Mouse (Mus musculus): ENCODE results near the gene Rnf26.
A peak's percentile ranks its signal among the peaks of the same experiment; 100 is the strongest.

The Rnf26 gene

GRCm38 (mm10) chr9:44073115-44073514, 40.2 kb downstream of the Rnf26 start:
- DNase-seq, result no peak

DNA sequence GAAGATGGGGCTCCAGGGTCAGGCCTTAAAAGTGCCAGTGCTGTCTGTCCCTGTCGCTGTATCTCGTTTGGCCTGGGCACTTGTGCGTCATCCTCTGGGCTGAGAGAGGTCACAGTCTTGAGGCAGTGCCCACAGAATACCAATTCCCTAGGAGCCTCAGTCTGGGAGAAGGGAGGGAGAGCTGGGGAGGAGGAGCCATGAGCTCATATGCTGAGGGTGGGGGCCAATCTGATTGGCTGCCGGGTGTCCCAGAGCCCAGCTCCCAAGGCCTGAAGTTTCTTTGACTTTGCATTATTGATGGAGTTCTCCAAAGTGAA, 40.8 kb downstream of the Rnf26 start:
- DNase-seq, result no peak

- DNase-seq, result no peak
These were observed 41.3 kb downstream of the Rnf26 start for GRCm38 (mm10) chr9:44071914-44072598.

DNA sequence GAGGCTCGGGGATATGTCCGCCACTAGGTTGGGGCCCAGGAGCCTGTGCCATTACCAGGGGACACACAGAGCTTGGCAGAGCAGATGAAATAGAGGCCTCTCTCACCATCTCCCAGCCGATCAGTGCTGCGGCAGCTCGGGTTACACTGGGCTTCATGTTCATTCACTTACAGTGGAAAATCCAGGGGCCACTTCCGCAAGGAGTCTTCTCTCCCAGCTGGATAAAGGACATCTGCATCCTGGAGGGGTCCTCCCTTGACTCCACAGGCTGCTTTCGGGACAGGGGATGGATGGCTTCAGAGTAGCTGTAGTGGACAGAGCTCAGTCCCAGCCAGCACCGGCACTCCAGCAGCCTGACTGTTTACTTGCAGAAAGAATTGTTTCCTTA, 42.5 kb downstream of the Rnf26 start:
- DNase-seq, result no peak

DNA sequence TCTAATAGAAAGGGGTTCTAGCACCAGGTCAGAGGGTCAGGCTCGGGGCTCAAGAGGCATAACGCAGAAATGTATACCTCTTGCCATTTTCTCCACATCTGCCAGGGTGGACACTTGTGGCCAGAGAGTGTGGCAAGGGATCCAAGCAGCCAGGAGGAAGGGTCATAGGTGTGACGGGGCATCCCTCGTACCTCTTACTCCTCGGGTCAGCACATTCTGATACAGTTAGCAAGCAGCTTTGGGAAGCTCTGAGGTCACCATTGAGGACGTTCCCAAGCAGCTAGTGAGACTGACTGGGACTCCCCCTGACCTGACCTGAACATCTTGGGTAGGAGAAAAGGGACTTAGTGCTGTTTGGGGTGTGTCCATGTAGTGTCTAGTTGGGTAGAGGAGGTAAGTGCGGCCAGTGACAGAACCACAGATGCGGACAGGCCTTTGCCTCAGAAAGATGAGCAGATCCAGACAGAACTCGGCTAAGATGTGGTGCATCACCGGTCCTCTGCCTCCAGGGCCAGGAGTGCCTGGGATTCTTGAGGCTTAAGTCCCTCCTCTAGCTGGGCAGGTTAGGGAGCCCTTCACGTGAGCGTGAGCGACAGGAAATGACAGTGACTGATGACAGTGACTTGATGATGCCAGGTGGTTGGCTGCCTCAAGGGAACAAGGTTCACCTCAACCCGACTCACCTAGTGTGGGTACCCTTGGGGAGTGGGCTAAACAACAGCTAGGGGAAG, 43.0 kb downstream of the Rnf26 start:
- DNase-seq, result no peak

DNA sequence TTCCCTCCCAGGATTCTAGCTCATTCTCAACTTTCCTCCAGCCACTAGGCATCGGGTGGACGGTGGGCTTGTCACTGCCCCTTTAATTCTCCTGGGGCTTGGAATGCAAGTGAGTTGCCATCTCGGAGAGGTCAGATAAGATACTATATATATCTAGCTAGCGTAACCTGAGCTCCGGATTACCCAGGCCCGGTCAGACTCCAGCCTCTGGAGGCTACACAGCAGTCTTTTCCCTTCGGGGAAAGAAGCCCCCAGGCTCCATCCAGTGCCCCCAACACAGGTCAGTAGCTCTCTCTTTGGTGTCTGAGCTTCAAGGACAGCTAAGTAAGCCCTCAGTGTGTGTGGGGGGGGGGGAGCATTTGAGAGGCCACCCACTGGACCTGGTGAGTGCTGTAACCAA, 44.1 kb downstream of the Rnf26 start:
- no peak for DNase-seq

- no peak for DNase-seq
These were observed 45.4 kb downstream of the Rnf26 start for GRCm38 (mm10) chr9:44067960-44068330.

DNA sequence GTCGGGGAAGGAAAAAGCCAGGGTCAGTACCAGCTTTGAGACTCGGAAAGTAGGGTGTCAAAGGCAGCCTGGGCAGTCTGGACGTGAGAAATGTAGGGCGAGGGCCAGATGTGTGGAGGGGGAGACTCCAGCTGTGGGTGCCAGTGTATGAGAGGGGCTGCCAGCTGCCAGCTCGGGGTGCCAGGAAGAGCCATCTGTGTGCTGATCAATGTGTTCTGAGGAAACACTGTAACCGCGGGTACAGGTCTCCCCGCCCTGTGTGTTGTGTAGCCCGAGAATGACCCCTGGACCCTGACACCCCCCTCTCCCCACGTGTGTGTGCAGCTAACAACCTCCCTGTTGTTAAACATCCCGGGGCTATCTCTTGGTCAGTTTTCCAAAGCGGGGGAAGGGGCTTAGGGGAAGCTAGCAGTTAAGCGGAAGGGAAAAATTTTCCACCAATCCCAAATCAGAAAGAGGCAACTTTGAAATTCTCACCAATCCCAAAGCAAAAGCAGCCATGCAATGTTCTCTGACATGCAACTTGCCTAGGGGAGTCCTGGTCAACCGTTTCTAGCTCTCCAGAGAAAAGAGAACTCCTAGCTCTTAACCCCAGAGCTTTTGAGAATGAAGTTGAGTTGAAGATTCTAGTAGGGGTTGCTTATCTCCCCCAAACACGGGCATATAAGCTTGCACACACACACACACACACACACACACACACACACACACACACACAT, 45.9 kb downstream of the Rnf26 start:
- DNase-seq, result no peak

DNA sequence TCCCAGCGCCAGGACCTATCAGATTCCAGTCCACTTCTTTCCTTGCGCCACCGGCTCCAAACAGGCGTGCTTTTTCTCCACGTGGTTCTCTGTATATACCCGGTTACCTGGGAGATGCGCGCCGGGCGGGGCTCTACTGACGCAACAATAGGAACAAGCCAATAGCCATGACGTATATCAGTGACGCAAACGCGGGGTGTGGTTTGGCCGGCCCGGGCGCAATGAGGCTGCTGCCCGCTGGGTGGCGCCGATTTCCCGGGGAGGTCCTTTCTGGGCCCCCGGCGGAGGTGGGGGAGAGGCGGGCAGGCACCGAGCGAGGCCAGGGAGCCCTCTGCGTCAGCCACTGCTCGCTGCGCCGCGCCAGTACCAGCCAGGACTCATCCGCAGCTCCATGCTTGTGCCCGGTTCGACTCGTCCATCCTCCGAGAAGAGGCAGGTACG, 46.5 kb downstream of the Rnf26 start, which contains the start of gene Usp2:
Gene Usp2 (plus strand): TSS at position 237 of the 441 bp plus-strand sequence.
- peak; percentile 99 for DNase-seq

- no peak for DNase-seq
These were observed 48.1 kb downstream of the Rnf26 start for GRCm38 (mm10) chr9:44065177-44065576.

GRCm38 (mm10) chr9:44058606-44059005, 54.7 kb downstream of the Rnf26 start:
- DNase-seq, result no peak

DNA sequence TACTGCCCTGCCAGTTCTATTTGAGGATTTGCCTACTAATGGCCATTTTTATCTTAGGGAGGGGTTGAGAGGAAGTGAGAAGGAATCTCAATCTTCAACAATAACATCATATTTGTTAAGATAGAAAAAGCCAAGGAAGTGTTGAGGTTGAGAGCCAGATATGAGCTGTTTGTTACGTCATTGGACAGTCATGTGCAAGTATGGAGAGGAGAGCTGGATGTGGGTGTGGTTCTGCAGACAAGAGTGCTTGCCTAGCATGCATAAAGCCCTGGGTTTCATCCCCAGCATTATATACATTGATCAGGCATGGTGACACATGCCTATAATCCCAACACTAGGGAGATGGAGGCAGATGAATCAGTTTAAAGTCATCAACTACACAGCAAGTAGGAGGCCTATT, 59.4 kb downstream of the Rnf26 start:
- DNase-seq, result no peak

DNA sequence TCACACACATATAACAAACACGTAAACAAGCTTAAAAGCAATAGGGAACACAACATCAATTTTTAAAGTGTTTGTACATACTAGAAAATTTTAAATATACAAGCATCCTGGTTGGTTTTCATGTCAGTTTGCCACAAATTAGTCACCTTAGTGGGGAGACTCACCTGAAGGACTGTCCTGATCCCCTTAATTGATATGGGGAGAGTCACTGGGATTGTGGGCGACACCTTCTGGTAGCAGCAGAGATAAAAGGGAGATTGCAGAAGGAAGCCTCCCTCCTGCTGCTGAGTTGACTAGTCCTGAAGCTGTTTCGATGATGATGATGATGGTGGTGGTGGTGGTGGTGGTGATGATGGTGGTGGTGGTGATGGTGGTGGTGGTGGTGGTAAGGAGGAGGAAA, 60.5 kb downstream of the Rnf26 start:
- DNase-seq, result no peak

GRCm38 (mm10) chr9:44049381-44050165, 63.7 kb downstream of the Rnf26 start:
- DNase-seq, result no peak

GRCm38 (mm10) chr9:44048541-44049380, 64.6 kb downstream of the Rnf26 start:
- DNase-seq, result no peak

- no peak for DNase-seq
These were observed 65.5 kb downstream of the Rnf26 start for GRCm38 (mm10) chr9:44047571-44048490.

- no peak for DNase-seq
These were observed 66.2 kb downstream of the Rnf26 start for GRCm38 (mm10) chr9:44047071-44047470.

DNA sequence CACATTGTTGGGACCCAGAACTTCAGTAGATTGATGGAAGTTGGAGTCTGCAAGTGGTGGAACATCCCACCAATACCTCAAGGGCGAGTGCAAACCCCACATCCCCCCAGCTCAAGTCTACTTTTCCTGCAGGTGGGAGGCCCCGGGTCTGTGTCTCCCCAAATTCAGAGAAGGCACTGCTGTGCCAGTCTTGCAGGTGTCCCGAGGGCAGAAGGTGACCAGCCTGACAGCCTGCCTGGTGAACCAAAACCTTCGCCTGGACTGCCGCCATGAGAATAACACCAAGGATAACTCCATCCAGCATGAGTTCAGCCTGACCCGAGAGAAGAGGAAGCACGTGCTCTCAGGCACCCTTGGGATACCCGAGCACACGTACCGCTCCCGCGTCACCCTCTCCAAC, 66.9 kb downstream of the Rnf26 start:
- no peak for DNase-seq

DNA sequence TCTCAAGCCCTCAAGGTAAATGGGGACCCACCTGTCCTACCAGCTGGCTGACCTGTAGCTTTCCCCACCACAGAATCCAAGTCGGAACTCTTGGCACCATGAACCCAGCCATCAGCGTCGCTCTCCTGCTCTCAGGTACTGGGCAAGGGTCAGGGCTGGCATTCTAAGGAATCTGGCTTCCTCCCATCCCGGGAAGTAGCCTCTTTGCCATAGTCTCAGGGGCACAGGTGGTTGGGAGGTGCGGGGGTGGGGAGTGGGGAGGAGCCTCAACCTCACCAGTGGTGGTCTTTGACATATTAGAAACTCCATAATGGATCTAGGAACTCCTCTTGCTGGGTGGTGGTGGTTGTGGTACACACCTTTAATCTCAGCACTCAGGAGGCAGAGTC, 67.4 kb downstream of the Rnf26 start:
- no peak for DNase-seq

Data from kidney, postnatal 14 days (tissue).